Mouse (Mus musculus) stomach, embryonic 14.5 days (tissue): Measurements from ENCODE around the gene Gm4792. TPM values are rescaled to one million over a fixed set of nuclear protein-coding genes. Genes with fewer than 3 reads are reported as not detected.

Experiments
- ATAC-seq: fragments of 200-750 bp; cut with Nextera tagmentation; 2 replicates; pipeline ENCODE4 v1.8.0; 2017; ENCODE audit warnings: low read depth, moderate TSS enrichment; ENCODE audit not compliant: insufficient number of reproducible peaks, insufficient read depth, low FRiP score
- H3K27ac ChIP-seq: fragments of 300-500 bp; sonication (generic); 2 replicates; pipeline ENCODE4 v1.5.1; 2014; ENCODE audit warnings: mild to moderate bottlenecking, low read length, moderate library complexity, mixed read lengths
- H3K27me3 ChIP-seq: fragments of 300-500 bp; sonication (generic); 2 replicates; pipeline ENCODE4 v1.6.1; 2014; ENCODE audit warnings: low read length, control low read depth, mixed read lengths; ENCODE audit not compliant: control insufficient read depth, insufficient read depth
- H3K36me3 ChIP-seq: fragments of 300-500 bp; sonication (generic); 2 replicates; pipeline ENCODE4 v1.6.1; 2014; ENCODE audit warnings: mild to moderate bottlenecking, control low read depth, low read length, moderate library complexity, mixed read lengths; ENCODE audit not compliant: control insufficient read depth, insufficient read depth
- H3K4me1 ChIP-seq: fragments of 300-500 bp; sonication (generic); 2 replicates; pipeline ENCODE4 v1.6.1; 2014; ENCODE audit warnings: low read length, control low read depth, mixed read lengths; ENCODE audit not compliant: control insufficient read depth, insufficient read depth
- H3K4me2 ChIP-seq: fragments of 300-500 bp; sonication (generic); replicated peaks from 2 replicates; pipeline ENCODE4 v1.6.1; 2014; ENCODE audit warnings: low read depth, low read length, control low read depth
- H3K4me3 ChIP-seq: fragments of 300-500 bp; sonication (generic); 2 replicates; pipeline ENCODE4 v1.5.1; 2014; ENCODE audit warnings: low read depth, low read length, control low read depth
- H3K9ac ChIP-seq: fragments of 300-500 bp; sonication (generic); replicated peaks from 2 replicates; pipeline ENCODE4 v1.6.1; 2014; ENCODE audit warnings: low read depth, mild to moderate bottlenecking, control low read depth, low read length, moderate library complexity, mixed read lengths
- H3K9me3 ChIP-seq: fragments of 300-500 bp; sonication (generic); 2 replicates; pipeline ENCODE4 v1.6.1; 2016; ENCODE audit warnings: low read depth, low read length, control low read depth; ENCODE audit not compliant: control insufficient read depth
- WGBS: fragments of 180-500 bp; shearing (Covaris S2); extraction: QIAGEN DNeasy Blood & Tissue Kit; methylation state at CpG from one replicate; pipeline ENCODE4 v1.1.7; 2014; 5-methylcytosine and 5-hydroxymethylcytosine counted together
- polyA plus RNA-seq: library from polyadenylated mRNA; unstranded; fragments of >200 nt; fragmentation: Nextera tagmentation; extraction: Ambion mirVana; gene quantifications from 2 replicates; pipeline ENCODE4 v1.2.1, GENCODE M21; 2014

The Gm4792 gene
- polyA plus RNA-seq, 1 experiment from 2014 or later: not detected

DNA sequence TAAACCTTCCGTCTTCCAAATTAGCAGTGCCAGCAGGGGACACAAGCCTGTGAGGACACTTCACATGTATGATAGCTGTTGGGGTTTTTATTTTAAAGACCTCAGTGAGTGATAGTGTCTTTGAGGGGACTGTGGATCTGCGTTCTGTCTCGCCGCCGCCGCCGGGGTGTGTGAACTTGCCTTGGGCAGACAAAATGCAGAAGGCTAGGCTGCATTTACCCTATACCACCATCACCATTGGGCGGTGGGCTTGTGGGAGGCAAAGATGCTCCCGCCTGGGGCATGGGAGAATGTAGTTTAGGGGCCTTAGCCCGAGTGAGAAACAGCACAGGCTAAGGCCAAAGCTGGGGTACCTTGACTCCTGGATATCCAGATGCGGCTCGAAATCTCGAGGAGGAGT is 35.9 kb downstream of the Gm4792 start:
- Histone ChIP-seq H3K4me1 (no peaks in the 10 kb centered on the region), H3K27me3 (no peaks in the 10 kb centered on the region), H3K27ac (no peak overlapping the region), H3K9me3 (no peaks in the 10 kb centered on the region), H3K36me3 (no peaks in the 10 kb centered on the region), H3K9ac (no peak overlapping the region), H3K4me2 (no peak overlapping the region), H3K4me3 (no peak overlapping the region)
- no peak for ATAC-seq
- 88% methylated on average over 13 of the region's 13 CpGs for WGBS

DNA sequence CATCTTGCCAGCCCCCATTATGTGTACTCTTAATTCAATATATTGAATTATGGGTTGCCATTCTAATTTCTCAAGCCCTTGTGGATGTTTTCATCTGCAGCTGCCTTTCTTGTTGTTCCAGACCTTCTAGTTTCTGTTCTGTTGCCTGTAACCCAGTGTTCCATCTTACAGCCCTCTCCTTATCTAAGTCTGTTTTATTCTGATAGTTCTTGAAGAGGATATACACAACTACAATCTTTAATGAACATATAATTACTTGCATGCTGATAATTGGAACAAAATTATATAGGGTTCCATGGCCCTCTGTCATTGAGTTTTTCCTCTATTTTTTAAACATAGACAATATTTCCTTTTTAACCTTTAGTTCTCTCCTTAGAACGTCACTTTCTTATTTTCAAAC is 38.0 kb downstream of the Gm4792 start:
- 77% methylated on average over 1 of the region's 1 CpGs for WGBS
- no peaks in the 10 kb centered on the region for H3K27me3 ChIP-seq
- no peak for ATAC-seq
- H3K4me3 ChIP-seq: no peak overlapping the region
- H3K4me2 ChIP-seq: no peak overlapping the region
- no peaks in the 10 kb centered on the region for H3K9me3 ChIP-seq
- no peak overlapping the region for H3K27ac ChIP-seq
- H3K4me1 ChIP-seq: no peaks in the 10 kb centered on the region
- H3K36me3 ChIP-seq: no peaks in the 10 kb centered on the region
- no peak overlapping the region for H3K9ac ChIP-seq

DNA sequence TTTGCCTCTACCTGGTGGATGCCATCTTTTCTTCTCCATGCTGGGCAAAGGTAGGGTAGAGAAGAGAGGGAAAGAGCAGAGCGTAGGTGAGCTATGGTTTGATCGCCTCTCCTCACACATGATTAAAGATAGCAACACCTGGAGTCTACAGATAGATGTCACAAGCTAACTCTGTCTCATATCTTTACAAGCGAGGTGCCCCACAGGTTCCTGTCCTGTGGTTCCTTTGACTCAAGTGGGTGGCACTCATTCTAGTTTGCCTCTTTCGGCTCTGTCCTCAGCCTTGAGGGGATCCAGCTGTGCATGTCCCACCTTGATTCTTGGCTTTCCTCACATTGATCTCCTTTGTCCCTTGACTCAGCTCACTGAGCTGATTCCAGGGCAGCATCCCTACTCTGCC is 42.0 kb downstream of the Gm4792 start:
- no peak overlapping the region for H3K9ac ChIP-seq
- H3K4me3 ChIP-seq: no peak overlapping the region
- no peak overlapping the region for H3K4me2 ChIP-seq
- H3K36me3 ChIP-seq: no peaks in the 10 kb centered on the region
- H3K9me3 ChIP-seq: no peaks in the 10 kb centered on the region
- ATAC-seq: no peak
- H3K27ac ChIP-seq: no peak overlapping the region
- no peaks in the 10 kb centered on the region for H3K27me3 ChIP-seq
- WGBS: 91% methylated on average over 4 of the region's 4 CpGs
- H3K4me1 ChIP-seq: no peaks in the 10 kb centered on the region

DNA sequence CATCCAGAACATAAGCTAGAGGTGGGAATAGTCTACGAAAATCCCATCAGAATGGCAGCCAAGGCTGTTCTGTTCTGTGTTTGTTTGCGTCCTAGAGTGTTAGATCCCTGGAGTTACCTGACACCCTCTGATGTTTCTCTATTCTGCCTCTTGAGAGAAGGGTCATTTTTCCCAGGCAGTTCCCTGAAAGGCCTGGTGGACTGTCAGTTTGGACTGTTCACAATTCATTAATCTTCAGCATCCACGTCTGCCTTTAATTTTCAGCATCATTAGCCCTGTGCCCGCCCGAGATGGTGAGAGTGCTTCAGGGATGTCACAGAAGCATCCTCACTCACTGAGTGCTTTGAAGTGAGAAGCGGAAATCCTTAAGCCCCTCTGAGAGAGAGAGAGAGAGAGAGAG is 42.8 kb downstream of the Gm4792 start:
- no peaks in the 10 kb centered on the region for H3K4me1 ChIP-seq
- H3K4me2 ChIP-seq: no peak overlapping the region
- H3K27me3 ChIP-seq: no peaks in the 10 kb centered on the region
- H3K4me3 ChIP-seq: no peak overlapping the region
- H3K9ac ChIP-seq: no peak overlapping the region
- H3K27ac ChIP-seq: no peak overlapping the region
- H3K9me3 ChIP-seq: no peaks in the 10 kb centered on the region
- no peak for ATAC-seq
- 60% methylated on average over 6 of the region's 6 CpGs for WGBS
- H3K36me3 ChIP-seq: no peaks in the 10 kb centered on the region

DNA sequence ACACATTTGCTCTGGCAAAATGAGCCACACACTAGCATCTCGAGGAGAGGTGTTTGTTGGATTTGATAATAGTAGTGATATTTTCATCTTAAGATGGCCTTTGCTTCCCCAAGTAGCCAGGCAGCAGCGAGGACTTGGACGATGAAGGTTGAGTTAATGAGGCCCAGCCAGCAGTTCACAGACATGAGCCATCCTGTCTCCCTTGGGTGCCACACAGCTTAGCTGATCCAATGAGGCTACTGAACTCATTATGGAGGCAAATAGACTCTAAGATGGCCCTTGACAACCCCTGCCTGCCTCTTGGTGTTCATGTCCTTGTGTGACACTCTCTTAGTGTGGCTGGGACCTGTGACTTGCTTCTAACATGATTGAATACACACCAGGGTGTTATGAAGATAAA is 43.7 kb downstream of the Gm4792 start:
- H3K27ac ChIP-seq: no peak overlapping the region
- H3K36me3 ChIP-seq: no peaks in the 10 kb centered on the region
- ATAC-seq: no peak
- whole genome bisulfite sequencing: 64% methylated on average over 3 of the region's 3 CpGs
- no peaks in the 10 kb centered on the region for H3K27me3 ChIP-seq
- no peaks in the 10 kb centered on the region for H3K9me3 ChIP-seq
- H3K4me3 ChIP-seq: no peak overlapping the region
- H3K4me1 ChIP-seq: no peaks in the 10 kb centered on the region
- no peak overlapping the region for H3K9ac ChIP-seq
- no peak overlapping the region for H3K4me2 ChIP-seq

DNA sequence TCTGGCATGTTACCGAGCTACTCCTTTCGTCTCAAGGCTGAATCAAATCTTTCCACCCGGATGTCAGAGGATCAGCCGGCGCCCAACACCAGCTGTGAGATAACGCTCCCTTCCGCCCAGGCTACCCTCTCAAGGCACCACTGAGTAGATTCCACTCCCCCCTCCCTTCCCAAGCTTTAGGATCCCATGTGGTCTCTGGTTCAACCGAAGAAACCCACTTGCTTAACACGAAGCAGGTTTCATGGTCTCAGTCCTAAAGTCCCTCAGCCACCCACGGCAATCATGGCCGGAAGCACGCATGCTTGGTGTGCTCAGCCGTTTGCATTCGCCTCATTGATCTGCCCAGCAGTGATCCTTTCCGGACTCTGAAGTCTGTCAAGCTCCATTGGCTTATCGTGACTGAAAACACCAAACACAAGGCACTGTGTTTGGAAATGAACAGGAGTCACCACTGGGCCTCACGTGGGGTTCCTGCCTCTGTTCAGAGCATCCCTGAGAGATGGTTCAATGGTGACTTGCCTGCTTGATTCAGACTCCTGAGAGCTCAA is 45.2 kb downstream of the Gm4792 start:
- no peak for ATAC-seq
- no peak overlapping the region for H3K27ac ChIP-seq

DNA sequence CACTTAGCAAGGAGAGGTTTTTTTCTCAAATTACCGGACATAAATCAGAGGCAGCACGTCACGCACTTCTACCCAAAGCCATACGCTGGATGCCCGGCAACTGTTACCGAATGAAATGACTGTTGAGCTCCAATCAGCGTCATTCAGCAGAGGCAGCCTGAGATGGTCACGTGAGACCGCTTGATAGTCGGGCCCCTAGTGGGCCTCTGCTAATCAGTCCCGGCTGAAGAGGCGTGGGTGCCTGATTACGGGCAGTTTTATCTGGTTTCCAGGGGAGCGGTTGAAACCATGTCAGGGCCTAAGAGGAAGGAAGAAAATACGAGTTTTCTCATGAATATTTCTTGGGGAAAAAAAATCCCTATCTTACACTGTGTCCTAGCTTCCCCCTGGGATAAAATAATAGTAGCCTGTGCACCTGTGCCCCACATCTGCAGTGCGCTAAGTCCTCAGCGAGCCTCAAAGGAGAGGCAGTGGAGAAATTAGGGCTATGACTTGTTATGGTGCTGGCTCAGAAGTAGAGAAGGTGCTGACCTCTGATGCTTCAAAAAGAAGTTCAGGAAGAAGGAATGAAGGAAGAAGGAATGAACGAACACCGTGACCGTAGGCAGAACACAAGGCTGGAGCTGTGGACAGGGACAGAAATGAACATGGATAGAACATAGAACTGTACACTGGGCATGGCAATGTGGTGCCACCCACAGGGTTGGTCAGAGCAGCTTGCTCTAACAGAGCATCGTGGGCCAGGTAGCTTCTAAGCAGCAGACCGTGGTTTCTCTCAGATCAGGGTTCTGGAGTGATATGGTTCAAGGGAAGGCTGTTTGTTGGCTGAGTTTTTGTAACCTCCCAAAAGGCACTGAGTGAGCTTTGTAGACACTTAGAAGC is 48.7 kb downstream of the Gm4792 start:
- Histone ChIP-seq H3K36me3 (no peaks in the 10 kb centered on the region), H3K27ac (no peak overlapping the region), H3K4me2 (no peak overlapping the region; the same call in 1 of the 2 replicates), H3K9ac (no peak overlapping the region), H3K9me3 (no peaks in the 10 kb centered on the region), H3K4me1 (no peaks in the 10 kb centered on the region), H3K27me3 (no peaks in the 10 kb centered on the region), H3K4me3 (no peak overlapping the region)
- ATAC-seq: peak; percentile 93
- 40% methylated on average over 22 of the region's 22 CpGs for WGBS

More for the DNA sequence above, 45.2 kb downstream of the Gm4792 start:
- Histone ChIP-seq H3K4me2 (no peak overlapping the region), H3K27me3 (no peaks in the 10 kb centered on the region), H3K36me3 (no peaks in the 10 kb centered on the region), H3K4me1 (no peaks in the 10 kb centered on the region), H3K9ac (no peak overlapping the region), H3K9me3 (no peaks in the 10 kb centered on the region), H3K4me3 (no peak overlapping the region)
- WGBS: 78% methylated on average over 17 of the region's 17 CpGs

DNA sequence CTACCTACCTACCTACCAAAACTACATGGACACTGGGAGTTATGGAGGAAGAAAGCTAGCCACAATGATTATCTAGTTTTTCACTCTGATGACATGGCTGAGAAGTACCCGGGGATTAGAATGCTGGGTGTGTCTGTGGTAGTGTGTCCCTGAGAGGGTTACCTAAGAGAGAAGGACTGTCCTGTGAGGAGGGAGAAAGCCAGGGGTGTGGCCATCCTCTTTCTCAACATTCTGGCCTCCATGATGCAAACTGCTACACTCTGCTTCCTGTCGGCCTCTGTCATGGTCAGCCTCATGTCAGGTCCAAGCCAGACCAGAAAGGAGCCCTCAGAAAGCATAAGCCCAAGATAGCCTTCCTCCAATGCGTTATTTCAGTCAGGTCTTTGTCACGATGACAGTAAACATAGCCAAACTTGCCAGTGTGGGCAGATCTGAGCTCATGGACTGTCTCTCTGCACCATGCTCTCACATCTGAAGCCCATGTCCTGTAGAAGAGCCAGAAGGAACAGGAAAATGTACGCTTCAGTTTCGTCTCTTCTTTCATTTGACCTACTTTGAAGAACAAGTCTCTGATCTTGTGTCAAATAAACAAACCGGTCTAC is 50.7 kb downstream of the Gm4792 start:
- no peak overlapping the region for H3K9ac ChIP-seq
- 80% methylated on average over 7 of the region's 7 CpGs for WGBS
- H3K27me3 ChIP-seq: no peaks in the 10 kb centered on the region

More for the DNA sequence above, 50.7 kb downstream of the Gm4792 start:
- Histone ChIP-seq H3K9me3 (no peaks in the 10 kb centered on the region), H3K4me2 (no peak overlapping the region), H3K27ac (no peak overlapping the region), H3K4me3 (no peak overlapping the region), H3K36me3 (no peaks in the 10 kb centered on the region), H3K4me1 (no peaks in the 10 kb centered on the region)
- no peak for ATAC-seq
